Mouse (Mus musculus) liver, embryonic 14.5 days (tissue): ENCODE measurements at regions not wholly inside any gene's neighbourhood (a gene's known extent, or its start where the extent isn't known, plus 50 kb on each side); places are given as distances from the start of the nearest gene placed in this dataset.

Source experiments
- CTCF ChIP-seq: IDR thresholded peaks from 2 replicates; pipeline ENCODE4 v1.5.1; 2016; ENCODE audit warnings: antibody characterized with exemption, low read depth, control low read depth
- EP300 ChIP-seq: IDR thresholded peaks from 2 replicates; pipeline ENCODE4 v1.6.1; 2016; ENCODE audit warnings: antibody characterized with exemption, low read depth

GRCm38 (mm10) chr13:52378236-52378635, 152.8 kb downstream of the Diras2 start:
- no peak for TF ChIP-seq CTCF
- TF ChIP-seq EP300 = no peak
